ENCODE assay signal across 8 mouse cellular contexts in genomic region chr11:120188102-120188480, GRCm38 (mm10). TPM values are rescaled to one million over a fixed set of nuclear protein-coding genes. Genes with fewer than 3 reads are reported as not detected.
DNase-seq lines count a peak whose midpoint lies in the region; ATAC-seq and TF ChIP-seq lines count a peak whose summit lies in the region.

No protein-coding gene starts in this region.

- TF ChIP-seq POLR2A in bone marrow macrophage, adult 2 months (IDR thresholded peaks at IDR 0.05; ENCODE audit: borderline replicate concordance, low read depth, low read length) = no peak

- H3K4me1 ChIP-seq in bone marrow macrophage, adult 2 months (ENCODE audit: control insufficient read depth, insufficient read depth, low read length) = peaks cover 7% of the 10 kb centered on the region
- H3K4me1 ChIP-seq in forebrain, embryonic 14.5 days (ENCODE audit: control insufficient read depth, insufficient read depth, low read length) = peaks cover 36% of the 10 kb centered on the region
- H3K4me1 ChIP-seq in intestine, embryonic 16.5 days (ENCODE audit: control insufficient read depth, insufficient read depth, low read length) = peaks cover 46% of the 10 kb centered on the region
- H3K4me1 ChIP-seq in lung, embryonic 16.5 days (replicated peaks; ENCODE audit: control insufficient read depth, insufficient read depth, low read length) = peaks cover 33% of the 10 kb centered on the region
- peaks cover 48% of the 10 kb centered on the region for H3K4me1 ChIP-seq in stomach, embryonic 15.5 days

- H3K9ac ChIP-seq in forebrain, embryonic 14.5 days (ENCODE audit: low read length) = peak overlapping the region; percentile 99
- H3K9ac ChIP-seq in intestine, embryonic 16.5 days (ENCODE audit: low read depth, low read length) = peak overlapping the region; percentile 98
- H3K9ac ChIP-seq in lung, embryonic 16.5 days (ENCODE audit: low read length) = peak overlapping the region; percentile 96
- H3K9ac ChIP-seq in stomach, embryonic 15.5 days = peak overlapping the region; percentile 94

- no peaks in the 10 kb centered on the region for H3K27me3 ChIP-seq in forebrain, embryonic 14.5 days (replicated peaks; ENCODE audit: control insufficient read depth, insufficient read depth, low read length)
- no peaks in the 10 kb centered on the region for H3K27me3 ChIP-seq in intestine, embryonic 16.5 days (replicated peaks; ENCODE audit: control insufficient read depth, insufficient read depth, low read length)
- no peaks in the 10 kb centered on the region for H3K27me3 ChIP-seq in lung, embryonic 16.5 days (ENCODE audit: control insufficient read depth, insufficient read depth, low read depth, low read length)
- H3K27me3 ChIP-seq in stomach, embryonic 15.5 days (replicated peaks) = no peaks in the 10 kb centered on the region

- no peak for ATAC-seq in forebrain, embryonic 14.5 days
- ATAC-seq in intestine, embryonic 16.5 days = no peak
- ATAC-seq in lung, embryonic 16.5 days (ENCODE audit: low read depth) = no peak
- no peak for ATAC-seq in stomach, embryonic 15.5 days (ENCODE audit: insufficient read depth, low FRiP score, low read depth)

- peaks cover 6% of the 10 kb centered on the region; the same call in 1 of the 2 replicates for H3K36me3 ChIP-seq in forebrain, embryonic 14.5 days (ENCODE audit: control insufficient read depth, insufficient read depth, low read length)
- H3K36me3 ChIP-seq in intestine, embryonic 16.5 days (ENCODE audit: control insufficient read depth, insufficient read depth, low read length) = no peaks in the 10 kb centered on the region
- H3K36me3 ChIP-seq in lung, embryonic 16.5 days (ENCODE audit: control insufficient read depth, insufficient read depth, low read length) = no peaks in the 10 kb centered on the region
- H3K36me3 ChIP-seq in stomach, embryonic 15.5 days = no peaks in the 10 kb centered on the region

- WGBS in forebrain, embryonic 14.5 days = under 1% methylated on average over 24 of the region's 24 CpGs
- under 1% methylated on average over 24 of the region's 24 CpGs for WGBS in intestine, embryonic 16.5 days
- under 1% methylated on average over 24 of the region's 24 CpGs for WGBS in lung, embryonic 16.5 days
- under 1% methylated on average over 24 of the region's 24 CpGs for WGBS in stomach, embryonic 15.5 days

- peak overlapping the region; percentile 92 for H3K4me2 ChIP-seq in forebrain, embryonic 14.5 days (ENCODE audit: low read length)
- peak overlapping the region; percentile 84 for H3K4me2 ChIP-seq in intestine, embryonic 16.5 days (ENCODE audit: low read depth, low read length)
- H3K4me2 ChIP-seq in lung, embryonic 16.5 days (ENCODE audit: low read depth, low read length) = peak overlapping the region; percentile 87
- peak overlapping the region; percentile 91 for H3K4me2 ChIP-seq in stomach, embryonic 15.5 days

- no peak for TF ChIP-seq CTCF in layer of hippocampus, adult 2 months (conservative IDR thresholded peaks at IDR 0.05)
- no peak for TF ChIP-seq CTCF in bone marrow macrophage, adult 2 months (IDR thresholded peaks at IDR 0.05; ENCODE audit: low read depth, low read length)

- no peaks in the 10 kb centered on the region for H3K9me3 ChIP-seq in forebrain, embryonic 14.5 days (replicated peaks; ENCODE audit: control insufficient read depth, low read length)
- no peaks in the 10 kb centered on the region for H3K9me3 ChIP-seq in intestine, embryonic 16.5 days (ENCODE audit: control insufficient read depth, low read length)
- no peaks in the 10 kb centered on the region for H3K9me3 ChIP-seq in lung, embryonic 16.5 days (ENCODE audit: control insufficient read depth, low read length)
- H3K9me3 ChIP-seq in stomach, embryonic 15.5 days = no peaks in the 10 kb centered on the region

- peak overlapping the region; percentile 88 for H3K4me3 ChIP-seq in layer of hippocampus, adult 2 months
- peak overlapping the region; percentile 93 for H3K4me3 ChIP-seq in bone marrow macrophage, adult 2 months (ENCODE audit: insufficient read depth, low read length)
- peak overlapping the region; percentile 94 for H3K4me3 ChIP-seq in forebrain, embryonic 14.5 days (ENCODE audit: low read depth, low read length)
- H3K4me3 ChIP-seq in intestine, embryonic 16.5 days (ENCODE audit: low read length) = peak overlapping the region; percentile 91
- H3K4me3 ChIP-seq in lung, embryonic 16.5 days (ENCODE audit: low read length) = peak overlapping the region; percentile 85
- H3K4me3 ChIP-seq in stomach, embryonic 15.5 days (replicated peaks) = peak overlapping the region; percentile 82

- peak overlapping the region; percentile 89 for H3K27ac ChIP-seq in layer of hippocampus, adult 2 months
- no peak overlapping the region for H3K27ac ChIP-seq in bone marrow macrophage, adult 2 months (ENCODE audit: insufficient read depth, low read depth, low read length)
- peak overlapping the region; percentile 97 for H3K27ac ChIP-seq in forebrain, embryonic 14.5 days (ENCODE audit: low read depth, low read length)
- H3K27ac ChIP-seq in intestine, embryonic 16.5 days (ENCODE audit: low read length) = peak overlapping the region; percentile 98
- H3K27ac ChIP-seq in lung, embryonic 16.5 days (ENCODE audit: low read length) = peak overlapping the region; percentile 99
- peak overlapping the region; percentile 98 for H3K27ac ChIP-seq in stomach, embryonic 15.5 days

- no peak for DNase-seq in layer of hippocampus, adult 2 months (ENCODE audit: low spot score in 2 of 2)
- DNase-seq in layer of hippocampus, adult 11-12 months (ENCODE audit: low spot score) = no peak
- DNase-seq in forebrain, embryonic 14.5 days (ENCODE audit: low spot score) = peak; percentile 37
- DNase-seq in natural killer cell, adult 2 months (ENCODE audit: low spot score in 2 of 2) = no peak

RNA-seq across cellular contexts. Expression of gene Slc38a10, which starts 36.9 kb away (rescaled TPM):
- total RNA-seq in layer of hippocampus, adult 2 months (2021) = 10 to 100 TPM; 86.1 to 86.5 TPM
- 50.1 and 60.0 TPM in 2 replicates for polyA plus RNA-seq in bone marrow macrophage, adult 2 months (2012; ENCODE audit: insufficient read depth, insufficient read length, missing spikeins)
- 53.6 and 72.5 TPM in 2 replicates for polyA plus RNA-seq in forebrain, embryonic 14.5 days (2014; fragmentation: Nextera tagmentation; extraction: Ambion mirVana)
- 84.6 and 91.4 TPM in 2 replicates for polyA plus RNA-seq in intestine, embryonic 16.5 days (2015; fragmentation: Nextera tagmentation; extraction: Ambion mirVana)
- polyA plus RNA-seq in lung, embryonic 16.5 days (2015; fragmentation: Nextera tagmentation; extraction: Ambion mirVana) = 96.3 and 100 TPM in 2 replicates
- polyA plus RNA-seq in stomach, embryonic 15.5 days (2015; fragmentation: Nextera tagmentation; extraction: Ambion mirVana) = 87.2 and 93.5 TPM in 2 replicates

RNA-seq across cellular contexts. Expression of gene Bahcc1, which starts 44.7 kb away (rescaled TPM):
- total RNA-seq in layer of hippocampus, adult 2 months (2021) = 10 to 100 TPM; 19.9 to 20.7 TPM
- polyA plus RNA-seq in bone marrow macrophage, adult 2 months (2012; ENCODE audit: insufficient read depth, insufficient read length, missing spikeins) = 5.2 and 5.7 TPM in 2 replicates
- polyA plus RNA-seq in forebrain, embryonic 14.5 days (2014; fragmentation: Nextera tagmentation; extraction: Ambion mirVana) = 12.6 and 14.5 TPM in 2 replicates
- polyA plus RNA-seq in intestine, embryonic 16.5 days (2015; fragmentation: Nextera tagmentation; extraction: Ambion mirVana) = 4.9 and 5.7 TPM in 2 replicates
- 7.0 and 7.5 TPM in 2 replicates for polyA plus RNA-seq in lung, embryonic 16.5 days (2015; fragmentation: Nextera tagmentation; extraction: Ambion mirVana)
- polyA plus RNA-seq in stomach, embryonic 15.5 days (2015; fragmentation: Nextera tagmentation; extraction: Ambion mirVana) = 7.2 and 7.9 TPM in 2 replicates
